Mouse (Mus musculus) testis, postnatal 10 days (tissue): ENCODE results near the gene Slc19a1.
A peak's percentile ranks its signal among the peaks of the same experiment; 100 is the strongest.

Experiments used
- DNase-seq: peaks from one replicate; pipeline ENCODE4 v3.0.0; 2021; ENCODE audit warnings: low spot score

Slc19a1 gene

GRCm38 (mm10) chr10:77033323-77034025 is 1.4 kb downstream of the Slc19a1 start:
- peak; percentile 76 for DNase-seq

- no peak for DNase-seq
These were observed 3.4 kb downstream of the Slc19a1 start for GRCm38 (mm10) chr10:77035487-77035886.

- no peak for DNase-seq
These were observed 6.6 kb downstream of the Slc19a1 start for GRCm38 (mm10) chr10:77038579-77039174.

GRCm38 (mm10) chr10:77048196-77048595 is 16.2 kb downstream of the Slc19a1 start:
- no peak for DNase-seq

- no peak for DNase-seq
These were observed 16.6 kb downstream of the Slc19a1 start for GRCm38 (mm10) chr10:77048606-77049005.

- no peak for DNase-seq
These were observed 24.7 kb downstream of the Slc19a1 start for GRCm38 (mm10) chr10:77056768-77057167.

GRCm38 (mm10) chr10:77061426-77061825 is 29.4 kb downstream of the Slc19a1 start:
- DNase-seq = peak; percentile 71

- DNase-seq = peak; percentile 68
These were observed 30.5 kb downstream of the Slc19a1 start for GRCm38 (mm10) chr10:77062393-77063010.

GRCm38 (mm10) chr10:77064239-77064638 is 32.2 kb downstream of the Slc19a1 start:
- no peak for DNase-seq

- no peak for DNase-seq
These were observed 32.6 kb downstream of the Slc19a1 start for GRCm38 (mm10) chr10:77064659-77065058.

- no peak for DNase-seq
These were observed 36.4 kb downstream of the Slc19a1 start for GRCm38 (mm10) chr10:77068469-77068868.

- peak; percentile 81 for DNase-seq
These were observed 38.0 kb downstream of the Slc19a1 start for GRCm38 (mm10) chr10:77070072-77070471.

GRCm38 (mm10) chr10:77074276-77074974 is 42.4 kb downstream of the Slc19a1 start:
- DNase-seq = no peak

- no peak for DNase-seq
These were observed 46.4 kb downstream of the Slc19a1 start for GRCm38 (mm10) chr10:77078456-77078855.

- no peak for DNase-seq
These were observed 46.9 kb downstream of the Slc19a1 start for GRCm38 (mm10) chr10:77078961-77079360.

- DNase-seq = peak; percentile 88
These were observed 50.4 kb downstream of the Slc19a1 start for GRCm38 (mm10) chr10:77082453-77082852.

GRCm38 (mm10) chr10:77082921-77083320 is 50.9 kb downstream of the Slc19a1 start:
- no peak for DNase-seq

- DNase-seq = no peak
These were observed 52.5 kb downstream of the Slc19a1 start for GRCm38 (mm10) chr10:77084568-77084967.

GRCm38 (mm10) chr10:77089336-77089735 is 57.3 kb downstream of the Slc19a1 start:
- DNase-seq = peak; percentile 61

GRCm38 (mm10) chr10:77090063-77090462 is 58.0 kb downstream of the Slc19a1 start:
- DNase-seq = no peak

- no peak for DNase-seq
These were observed 59.6 kb downstream of the Slc19a1 start for GRCm38 (mm10) chr10:77091538-77092097.

GRCm38 (mm10) chr10:77093817-77094216 is 61.8 kb downstream of the Slc19a1 start:
- DNase-seq = no peak
